Mouse (Mus musculus) MEL (cell line): ENCODE results near the gene Tmem81. TPM values are rescaled to one million over a fixed set of nuclear protein-coding genes. Genes with fewer than 3 reads are reported as not detected.

Experiments
- DNase-seq: peaks from one replicate; pipeline ENCODE4 v3.0.0; 2011; ENCODE audit warnings: low read depth, low spot score
- H3K27ac ChIP-seq: 2 replicates; pipeline ENCODE4 v1.5.1; 2012; ENCODE audit warnings: low read depth, mild to moderate bottlenecking, control low read depth, low read length, moderate library complexity; ENCODE audit not compliant: control insufficient read depth
- H3K27me3 ChIP-seq, 2 experiments: fragments of 150-350 bp in 1 of 2; sonication (generic) in 1 of 2; 2 replicates each; pipeline ENCODE4 v1.6.1; 2012; ENCODE audit warnings: low read length in 2 of 2, mild to moderate bottlenecking in 2 of 2, improper control_type of control experiment in 1 of 2, moderate library complexity in 1 of 2; ENCODE audit not compliant: insufficient read depth in 2 of 2, control insufficient read depth in 1 of 2
- H3K36me3 ChIP-seq, 2 experiments: 2 replicates each; pipeline ENCODE4 v1.6.1; 2012 to 2014; ENCODE audit warnings: low read length in 2 of 2, improper control_type of control experiment in 1 of 2, inconsistent platforms in 1 of 2, mild to moderate bottlenecking in 1 of 2; ENCODE audit not compliant: insufficient read depth in 2 of 2, control insufficient read depth in 1 of 2
- H3K4me1 ChIP-seq, 2 experiments: fragments of 150-350 bp in 1 of 2; sonication (generic) in 1 of 2; 2 replicates each; pipeline ENCODE4 v1.6.1; 2012; ENCODE audit warnings: low read length in 2 of 2, improper control_type of control experiment in 1 of 2, mild to moderate bottlenecking in 1 of 2; ENCODE audit not compliant: insufficient read depth in 2 of 2, control insufficient read depth in 1 of 2
- H3K4me3 ChIP-seq, 2 experiments: fragments of 150-350 bp in 1 of 2; sonication (generic) in 1 of 2; 2 replicates each; pipeline ENCODE4 v1.5.1; 2012; ENCODE audit warnings: low read depth in 2 of 2, low read length in 2 of 2, mild to moderate bottlenecking in 2 of 2, moderate library complexity in 2 of 2, control low read depth in 1 of 2, improper control_type of control experiment in 1 of 2; ENCODE audit not compliant: control insufficient read depth in 1 of 2, insufficient read depth in 1 of 2
- H3K79me2 ChIP-seq: 2 replicates; pipeline ENCODE4 v1.6.1; 2012; ENCODE audit warnings: mild to moderate bottlenecking, low read length, moderate library complexity; ENCODE audit not compliant: control insufficient read depth, poor library complexity, insufficient read depth
- H3K9ac ChIP-seq: 2 replicates; pipeline ENCODE4 v1.6.1; 2012; ENCODE audit warnings: low read depth, mild to moderate bottlenecking, control low read depth, low read length, moderate library complexity; ENCODE audit not compliant: control insufficient read depth, poor library complexity, severe bottlenecking
- H3K9me3 ChIP-seq: fragments of 150-350 bp; sonication (generic); replicated peaks from 2 replicates; pipeline ENCODE4 v1.6.1; 2012; ENCODE audit warnings: mild to moderate bottlenecking, low read length, improper control_type of control experiment, moderate library complexity; ENCODE audit not compliant: insufficient read depth
- BHLHE40 ChIP-seq: IDR thresholded peaks from 2 replicates; pipeline ENCODE4 v1.6.1; 2012; ENCODE audit warnings: low read depth, mild to moderate bottlenecking, inconsistent platforms, low read length, improper control_type of control experiment, borderline replicate concordance
- CHD2 ChIP-seq: IDR thresholded peaks from 2 replicates; pipeline ENCODE4 v1.6.1; 2011; ENCODE audit warnings: low read length, improper control_type of control experiment
- ELF1 ChIP-seq: IDR thresholded peaks from 2 replicates; pipeline ENCODE4 v1.6.1; 2014; ENCODE audit warnings: low read depth, mild to moderate bottlenecking, inconsistent platforms, low read length, improper control_type of control experiment, moderate library complexity
- ETS1 ChIP-seq: IDR thresholded peaks from 2 replicates; pipeline ENCODE4 v1.6.1; 2012; ENCODE audit warnings: low read depth, mild to moderate bottlenecking, inconsistent platforms, low read length, improper control_type of control experiment, moderate library complexity
- GABPA ChIP-seq: IDR thresholded peaks from 2 replicates; pipeline ENCODE4 v1.6.1; 2012; ENCODE audit warnings: low read depth, mild to moderate bottlenecking, inconsistent platforms, low read length, improper control_type of control experiment, moderate library complexity
- HCFC1 ChIP-seq: IDR thresholded peaks from 2 replicates; pipeline ENCODE4 v1.6.1; 2012; ENCODE audit warnings: low read depth, mild to moderate bottlenecking, inconsistent platforms, low read length, improper control_type of control experiment, moderate library complexity
- JUND ChIP-seq: IDR thresholded peaks from 2 replicates; pipeline ENCODE4 v1.6.1; 2011; ENCODE audit warnings: low read depth, mild to moderate bottlenecking, improper control_type of control experiment, low read length
- MAFK ChIP-seq: IDR thresholded peaks from 2 replicates; pipeline ENCODE4 v1.6.1; 2011; ENCODE audit warnings: low read depth, mild to moderate bottlenecking, low read length, improper control_type of control experiment, borderline replicate concordance
- MAX ChIP-seq: IDR thresholded peaks from 2 replicates; pipeline ENCODE4 v1.6.1; 2011; ENCODE audit warnings: low read length, improper control_type of control experiment
- MEF2A ChIP-seq: IDR thresholded peaks from 2 replicates; pipeline ENCODE4 v1.6.1; 2014; ENCODE audit warnings: low read depth, mild to moderate bottlenecking, inconsistent platforms, low read length, improper control_type of control experiment; ENCODE audit not compliant: poor library complexity, insufficient replicate concordance, severe bottlenecking; ENCODE audit errors: extremely low read depth
- MXI1 ChIP-seq: IDR thresholded peaks from 2 replicates; pipeline ENCODE4 v1.6.1; 2011; ENCODE audit warnings: mild to moderate bottlenecking, low read depth, low read length, improper control_type of control experiment
- MYB ChIP-seq: IDR thresholded peaks from 2 replicates; pipeline ENCODE4 v1.6.1; 2011; ENCODE audit warnings: mild to moderate bottlenecking, low read depth, low read length, improper control_type of control experiment
- NRF1 ChIP-seq: IDR thresholded peaks from 2 replicates; pipeline ENCODE4 v1.6.1; 2014; ENCODE audit warnings: low read depth, mild to moderate bottlenecking, inconsistent platforms, low read length, improper control_type of control experiment, moderate library complexity; ENCODE audit not compliant: poor library complexity, insufficient read depth, severe bottlenecking
- POLR2AphosphoS5 ChIP-seq: IDR thresholded peaks from 2 replicates; pipeline ENCODE4 v1.6.1; 2012; ENCODE audit warnings: low read depth, borderline replicate concordance, mild to moderate bottlenecking, inconsistent platforms, low read length, moderate library complexity, mixed read lengths
- RCOR1 ChIP-seq: IDR thresholded peaks from 2 replicates; pipeline ENCODE4 v1.6.1; 2012; ENCODE audit warnings: low read depth, mild to moderate bottlenecking, inconsistent platforms, low read length, improper control_type of control experiment
- SIN3A ChIP-seq: IDR thresholded peaks from 2 replicates; pipeline ENCODE4 v1.6.1; 2012; ENCODE audit warnings: low read length, improper control_type of control experiment, inconsistent platforms
- SMC3 ChIP-seq: IDR thresholded peaks from 2 replicates; pipeline ENCODE4 v1.6.1; 2011; ENCODE audit warnings: low read depth, low read length, improper control_type of control experiment
- TAL1 ChIP-seq: IDR thresholded peaks from 2 replicates; pipeline ENCODE4 v1.6.1; 2012; ENCODE audit warnings: mild to moderate bottlenecking, inconsistent platforms, low read length, moderate library complexity, mixed read lengths
- TBP ChIP-seq: IDR thresholded peaks from 2 replicates; pipeline ENCODE4 v1.8.0; 2011; ENCODE audit warnings: low read depth, low read length, improper control_type of control experiment
- UBTF ChIP-seq: IDR thresholded peaks from 2 replicates; pipeline ENCODE4 v1.6.1; 2012; ENCODE audit warnings: low read depth, mild to moderate bottlenecking, inconsistent platforms, low read length, improper control_type of control experiment, moderate library complexity, borderline replicate concordance; ENCODE audit not compliant: insufficient read depth
- USF2 ChIP-seq, 2 experiments: IDR thresholded peaks; 2 replicates each; pipeline ENCODE4 v1.6.1; 2011 to 2012; ENCODE audit warnings: improper control_type of control experiment in 2 of 2, low read length in 2 of 2, borderline replicate concordance in 1 of 2, inconsistent platforms in 1 of 2, low read depth in 1 of 2, mild to moderate bottlenecking in 1 of 2; ENCODE audit not compliant: insufficient read depth in 1 of 2
- ZKSCAN1 ChIP-seq: IDR thresholded peaks from 2 replicates; pipeline ENCODE4 v1.6.1; 2012; ENCODE audit warnings: low read depth, mild to moderate bottlenecking, inconsistent platforms, low read length, improper control_type of control experiment, moderate library complexity
- ZMIZ1 ChIP-seq: IDR thresholded peaks from 2 replicates; pipeline ENCODE4 v1.6.1; 2012; ENCODE audit warnings: low read depth, mild to moderate bottlenecking, inconsistent platforms, low read length, improper control_type of control experiment, moderate library complexity
- ZNF384 ChIP-seq: IDR thresholded peaks from 2 replicates; pipeline ENCODE4 v1.6.1; 2012; ENCODE audit warnings: low read depth, mild to moderate bottlenecking, inconsistent platforms, low read length, improper control_type of control experiment
- polyA plus RNA-seq, 2 experiments: library from polyadenylated mRNA; stranded (reverse) in 1 of 2; unstranded in 1 of 2; fragments of >175 nt in 1 of 2; fragments of >200 nt in 1 of 2; gene quantifications; 2 replicates each; pipeline versions ENCODE4 v1.2.1 to v1.2.4; 2012; ENCODE audit warnings: low replicate concordance in 2 of 2, low read depth in 1 of 2; ENCODE audit not compliant: insufficient read length in 2 of 2, insufficient read depth in 1 of 2, missing spikeins in 1 of 2
- total RNA-seq: library from RNA; depleted of rRNA; stranded (reverse); fragments of 300-350 nt; gene quantifications from 2 replicates; pipeline ENCODE4 v1.2.3, GENCODE M21; 2012

Tmem81 gene
- total and polyA plus RNA-seq, 3 experiments: 2.9 to 5.4 TPM; not detected in 1

- no peaks in the 10 kb centered on the region for H3K36me3 ChIP-seq
- no peak overlapping the region for H3K27ac ChIP-seq
- H3K9ac ChIP-seq: no peak overlapping the region
- no peak overlapping the region for H3K4me3 ChIP-seq
- DNase-seq: no peak
- TF ChIP-seq ETS1 (no peak), ZMIZ1 (no peak), BHLHE40 (no peak), TAL1 (no peak), MEF2A (no peak), RCOR1 (no peak), TBP (no peak), ELF1 (no peak), ZKSCAN1 (no peak)
- TF ChIP-seq, all 39 proteins: peak for 0
- H3K9me3 ChIP-seq: no peaks in the 10 kb centered on the region
- no peaks in the 10 kb centered on the region for H3K4me1 ChIP-seq
- H3K27me3 ChIP-seq: peaks cover 4 to 10% of the 10 kb centered on the region in 2 experiments; a peak in 3 of 4 replicates
- H3K79me2 ChIP-seq: no peaks in the 10 kb centered on the region
Observed at GRCm38 (mm10) chr1:132536416-132536815, 30.4 kb downstream of the Tmem81 start.

- Histone ChIP-seq H3K27ac (no peak overlapping the region), H3K4me3 (no peak overlapping the region), H3K79me2 (no peaks in the 10 kb centered on the region), H3K36me3 (no peaks in the 10 kb centered on the region), H3K9ac (no peak overlapping the region), H3K4me1 (no peaks in the 10 kb centered on the region), H3K27me3 (peaks cover 4 to 8% of the 10 kb centered on the region in 2 experiments; a peak in 3 of 4 replicates), H3K9me3 (no peaks in the 10 kb centered on the region)
- TF ChIP-seq USF2 (IDR thresholded peaks at IDR 0.05; ENCODE audit: borderline replicate concordance in 1 of 2, insufficient read depth in 1 of 2, low read depth in 1 of 2, low read length in 2 of 2) (no peak), SMC3 (no peak), MYB (no peak), GABPA (no peak), CHD2 (no peak), JUND (no peak), POLR2AphosphoS5 (no peak), MAX (no peak), MXI1 (no peak), SIN3A (no peak), NRF1 (no peak), ZNF384 (no peak), MAFK (no peak), MEF2A (no peak), UBTF (no peak), HCFC1 (no peak)
- no peak for DNase-seq
Observed at GRCm38 (mm10) chr1:132537736-132538135, 31.7 kb downstream of the Tmem81 start.
